Mouse (Mus musculus): ENCODE data around the gene Ipo9. TPM values are rescaled to one million over a fixed set of nuclear protein-coding genes. Genes with fewer than 3 reads are reported as not detected.
A peak's percentile ranks its signal among the peaks of the same experiment; 100 is the strongest.

Ipo9 gene
- polyA plus RNA-seq, 1 experiment from 2014 or later: 209 TPM

- Histone ChIP-seq H3K9me3 (replicated peaks) (no peaks in the 10 kb centered on the region), H3K27me3 (ENCODE audit: low read depth, poor library complexity, severe bottlenecking) (no peaks in the 10 kb centered on the region), H3K4me3 (no peak overlapping the region), H3K36me3 (no peaks in the 10 kb centered on the region), H3K27ac (no peak overlapping the region), H3K4me1 (peaks cover 16% of the 10 kb centered on the region)
- DNase-seq (ENCODE audit: low spot score): no peak
- 78% methylated on average over 3 of the region's 3 CpGs for WGBS
Observed at GRCm38 (mm10) chr1:135351953-135352352, 78.3 kb downstream of the Ipo9 start.

GRCm38 (mm10) chr1:135347498-135348169, 82.7 kb downstream of the Ipo9 start:
- Histone ChIP-seq H3K4me1 (peaks cover 22% of the 10 kb centered on the region), H3K9me3 (replicated peaks) (no peaks in the 10 kb centered on the region), H3K4me3 (no peak overlapping the region), H3K36me3 (no peaks in the 10 kb centered on the region), H3K27me3 (ENCODE audit: low read depth, poor library complexity, severe bottlenecking) (no peaks in the 10 kb centered on the region), H3K27ac (no peak overlapping the region)
- DNase-seq (ENCODE audit: low spot score): no peak
- 70% methylated on average over 4 of the region's 4 CpGs for WGBS

DNA sequence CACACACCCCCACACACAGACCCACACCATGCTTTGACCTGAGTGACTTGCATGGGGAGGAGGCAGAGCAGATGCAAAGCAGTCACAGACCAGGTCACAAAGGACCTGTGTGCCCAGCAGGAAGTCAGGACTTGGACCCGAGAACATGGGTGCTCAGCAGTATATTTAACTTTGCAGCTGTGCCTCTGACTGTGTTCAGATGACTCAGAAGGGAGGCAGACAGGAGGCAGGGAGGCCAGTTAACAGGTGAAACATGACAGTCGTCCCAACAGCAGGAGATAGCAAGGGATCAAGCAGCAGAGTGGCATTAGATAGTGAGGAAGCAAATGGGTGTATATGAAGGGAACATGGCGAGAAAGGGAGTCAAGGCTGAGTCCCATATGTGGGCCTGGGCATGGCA, 83.4 kb downstream of the Ipo9 start:
- WGBS: 65% methylated on average over 3 of the region's 3 CpGs
- Histone ChIP-seq H3K9me3 (replicated peaks) (no peaks in the 10 kb centered on the region), H3K36me3 (no peaks in the 10 kb centered on the region), H3K4me3 (no peak overlapping the region), H3K4me1 (peaks cover 22% of the 10 kb centered on the region), H3K27me3 (ENCODE audit: low read depth, poor library complexity, severe bottlenecking) (no peaks in the 10 kb centered on the region), H3K27ac (no peak overlapping the region)
- DNase-seq (ENCODE audit: low spot score): no peak

DNA sequence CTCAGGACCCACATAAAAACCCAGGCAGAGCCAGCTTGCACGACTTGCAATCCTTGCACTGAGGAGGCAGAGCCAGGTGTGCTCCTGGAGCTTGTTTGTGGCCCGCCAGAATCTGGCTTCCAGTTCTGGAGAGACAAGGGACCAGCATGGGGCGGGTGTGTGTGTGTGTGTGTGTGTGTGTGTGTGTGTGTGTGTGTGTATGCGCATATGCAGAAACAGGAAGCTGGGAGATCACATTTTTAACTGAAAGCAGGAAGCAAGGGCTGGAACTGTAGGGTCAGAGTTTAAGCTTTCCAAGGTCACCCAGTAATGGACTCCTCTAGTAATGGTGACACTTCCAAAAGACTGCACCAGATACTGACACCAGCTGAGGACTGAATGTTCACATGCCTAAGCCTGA, 86.3 kb downstream of the Ipo9 start:
- Histone ChIP-seq H3K4me1 (peaks cover 20% of the 10 kb centered on the region), H3K36me3 (no peaks in the 10 kb centered on the region), H3K27ac (peak overlapping the region; percentile 50; the same call in 1 of the 2 replicates), H3K27me3 (ENCODE audit: low read depth, poor library complexity, severe bottlenecking) (no peaks in the 10 kb centered on the region), H3K4me3 (no peak overlapping the region), H3K9me3 (replicated peaks) (no peaks in the 10 kb centered on the region)
- DNase-seq (ENCODE audit: low spot score): no peak
- WGBS: 64% methylated on average over 4 of the region's 4 CpGs

- H3K36me3 ChIP-seq: no peaks in the 10 kb centered on the region
- H3K9me3 ChIP-seq (replicated peaks): no peaks in the 10 kb centered on the region
- DNase-seq (ENCODE audit: low spot score): no peak
- H3K27me3 ChIP-seq (ENCODE audit: low read depth, poor library complexity, severe bottlenecking): no peaks in the 10 kb centered on the region
- 88% methylated on average over 8 of the region's 8 CpGs for WGBS
- peaks cover 6% of the 10 kb centered on the region; the same call in 1 of the 2 replicates for H3K4me1 ChIP-seq
- no peak overlapping the region for H3K27ac ChIP-seq
- H3K4me3 ChIP-seq: no peak overlapping the region
Observed at GRCm38 (mm10) chr1:135341947-135342346, 88.4 kb downstream of the Ipo9 start.

Small RNAs within 50 kb of the gene (microRNA-seq; reads per million reads assigned to microRNA genes)
- not detected for gene Mir1231

Other genes starting within 250 kb of the Ipo9 start
- 8.2 and 8.8 TPM in 2 replicates for gene Elf3, start 171.9 kb downstream of the Ipo9 start, polyA plus RNA-seq (2016; fragmentation: Nextera tagmentation; extraction: Ambion mirVana)
- 103 and 113 TPM in 2 replicates for gene Rnpep, start 146.4 kb downstream of the Ipo9 start, polyA plus RNA-seq (2016; fragmentation: Nextera tagmentation; extraction: Ambion mirVana)
- gene Timm17a, start 116.7 kb downstream of the Ipo9 start, polyA plus RNA-seq (2016; fragmentation: Nextera tagmentation; extraction: Ambion mirVana): 201 and 243 TPM in 2 replicates
- gene Lmod1, start 105.7 kb downstream of the Ipo9 start, polyA plus RNA-seq (2016; fragmentation: Nextera tagmentation; extraction: Ambion mirVana): 0.28 and 0.39 TPM in 2 replicates
- 53.3 and 57.5 TPM in 2 replicates for gene Shisa4, start 55.3 kb downstream of the Ipo9 start, polyA plus RNA-seq (2016; fragmentation: Nextera tagmentation; extraction: Ambion mirVana)
- gene Nav1, start 176.8 kb upstream of the Ipo9 start, polyA plus RNA-seq (2016; fragmentation: Nextera tagmentation; extraction: Ambion mirVana): 16.1 and 18.3 TPM in 2 replicates

Measured in limb, embryonic 10.5 days (tissue).